Mouse (Mus musculus) stomach, postnatal 0 days (tissue): ENCODE results near the gene Nphp1. TPM values are rescaled to one million over a fixed set of nuclear protein-coding genes. Genes with fewer than 3 reads are reported as not detected.

Source experiments
- ATAC-seq: fragments of 200-750 bp; cut with Nextera tagmentation; 2 replicates; pipeline ENCODE4 v1.8.0; 2017; ENCODE audit not compliant: low FRiP score, low TSS enrichment
- DNase-seq: peaks from one replicate; pipeline ENCODE4 v3.0.0-alpha.2; 2016; ENCODE audit warnings: low spot score
- H3K27ac ChIP-seq: fragments of 300-500 bp; sonication (generic); replicated peaks from 2 replicates; pipeline ENCODE4 v1.5.1; 2014; ENCODE audit warnings: mild to moderate bottlenecking, control low read depth
- H3K27me3 ChIP-seq: fragments of 300-500 bp; sonication (generic); 2 replicates; pipeline ENCODE4 v1.6.1; 2014; ENCODE audit warnings: low read length; ENCODE audit not compliant: control insufficient read depth, insufficient read depth
- H3K36me3 ChIP-seq: fragments of 300-500 bp; sonication (generic); 2 replicates; pipeline ENCODE4 v1.6.1; 2014; ENCODE audit warnings: low read length, mixed read lengths; ENCODE audit not compliant: control insufficient read depth, insufficient read depth
- H3K4me1 ChIP-seq: fragments of 300-500 bp; sonication (generic); replicated peaks from 2 replicates; pipeline ENCODE4 v1.6.1; 2014; ENCODE audit warnings: antibody characterized with exemption; ENCODE audit not compliant: control insufficient read depth, insufficient read depth
- H3K4me2 ChIP-seq: fragments of 300-500 bp; sonication (generic); replicated peaks from 2 replicates; pipeline ENCODE4 v1.6.1; 2014; ENCODE audit warnings: low read depth, mild to moderate bottlenecking, control low read depth, moderate library complexity
- H3K4me3 ChIP-seq: fragments of 300-500 bp; sonication (generic); 2 replicates; pipeline ENCODE4 v1.5.1; 2014; ENCODE audit warnings: low read depth, low read length, control low read depth
- H3K9ac ChIP-seq: fragments of 300-500 bp; sonication (generic); 2 replicates; pipeline ENCODE4 v1.6.1; 2014; ENCODE audit warnings: mild to moderate bottlenecking, low read length, control low read depth, mixed read lengths
- H3K9me3 ChIP-seq: fragments of 300-500 bp; sonication (generic); 2 replicates; pipeline ENCODE4 v1.6.1; 2016; ENCODE audit warnings: low read length; ENCODE audit not compliant: control insufficient read depth
- CTCF ChIP-seq: IDR thresholded peaks from 2 replicates; pipeline ENCODE4 v1.5.1; 2016; ENCODE audit warnings: antibody characterized with exemption, low read depth, mild to moderate bottlenecking, moderate library complexity
- EP300 ChIP-seq: optimal IDR thresholded peaks from 2 replicates; pipeline ENCODE3; 2016; ENCODE audit warnings: antibody characterized with exemption
- WGBS: fragments of 180-500 bp; shearing (Covaris S2); extraction: QIAGEN DNeasy Blood & Tissue Kit; methylation state at CpG from one replicate; pipeline ENCODE4 v1.1.7; 2014; 5-methylcytosine and 5-hydroxymethylcytosine counted together
- polyA plus RNA-seq: library from polyadenylated mRNA; unstranded; fragments of >200 nt; fragmentation: Nextera tagmentation; extraction: Ambion mirVana; gene quantifications from 2 replicates; pipeline ENCODE4 v1.2.1, GENCODE M21; 2015

The Nphp1 gene
- polyA plus RNA-seq, 1 experiment from 2014 or later = 56.9 TPM

- no peaks in the 10 kb centered on the region; the same call in 1 of the 2 replicates for H3K36me3 ChIP-seq
- no peak overlapping the region for H3K27ac ChIP-seq
- no peak for TF ChIP-seq EP300
- no peak for TF ChIP-seq CTCF
- H3K4me3 ChIP-seq = no peak overlapping the region
- H3K9me3 ChIP-seq = no peaks in the 10 kb centered on the region
- DNase-seq = no peak
- H3K9ac ChIP-seq = no peak overlapping the region
- 90% methylated on average over 4 of the region's 4 CpGs for WGBS
- H3K4me2 ChIP-seq = no peak overlapping the region
- no peaks in the 10 kb centered on the region for H3K4me1 ChIP-seq
- no peaks in the 10 kb centered on the region for H3K27me3 ChIP-seq
- no peak for ATAC-seq
Observed at GRCm38 (mm10) chr2:127754113-127754512, 34.6 kb downstream of the Nphp1 start.

- TF ChIP-seq CTCF = no peak
- TF ChIP-seq EP300 = no peak
- Histone ChIP-seq H3K9ac (no peak overlapping the region), H3K36me3 (no peaks in the 10 kb centered on the region), H3K4me3 (no peak overlapping the region), H3K27me3 (no peaks in the 10 kb centered on the region), H3K4me1 (no peaks in the 10 kb centered on the region), H3K9me3 (no peaks in the 10 kb centered on the region), H3K4me2 (no peak overlapping the region), H3K27ac (no peak overlapping the region)
- DNase-seq (no peak), ATAC-seq (no peak)
- 64% methylated on average over 11 of the region's 11 CpGs for WGBS
Observed at GRCm38 (mm10) chr2:127751849-127752610, 36.7 kb downstream of the Nphp1 start.

- Histone ChIP-seq H3K4me2 (no peak overlapping the region), H3K4me1 (no peaks in the 10 kb centered on the region), H3K9me3 (no peaks in the 10 kb centered on the region), H3K36me3 (no peaks in the 10 kb centered on the region), H3K27me3 (no peaks in the 10 kb centered on the region), H3K4me3 (no peak overlapping the region), H3K9ac (no peak overlapping the region), H3K27ac (no peak overlapping the region)
- DNase-seq (no peak), ATAC-seq (no peak)
- WGBS = 40% methylated on average over 1 of the region's 1 CpGs
- no peak for TF ChIP-seq CTCF
- no peak for TF ChIP-seq EP300
Observed at GRCm38 (mm10) chr2:127749376-127749775, 39.3 kb downstream of the Nphp1 start.

- WGBS = 53% methylated on average over 7 of the region's 7 CpGs
- Histone ChIP-seq H3K9ac (no peak overlapping the region), H3K27ac (no peak overlapping the region), H3K27me3 (no peaks in the 10 kb centered on the region), H3K4me2 (no peak overlapping the region), H3K4me1 (no peaks in the 10 kb centered on the region), H3K9me3 (no peaks in the 10 kb centered on the region), H3K4me3 (no peak overlapping the region), H3K36me3 (no peaks in the 10 kb centered on the region)
- peak; percentile 59; the same call in 1 of the 2 replicates for ATAC-seq
- DNase-seq = no peak
- TF ChIP-seq EP300 = no peak
- no peak for TF ChIP-seq CTCF
Observed at GRCm38 (mm10) chr2:127748316-127748715, 40.4 kb downstream of the Nphp1 start.

GRCm38 (mm10) chr2:127742637-127743036 lies 46.1 kb downstream of the Nphp1 start:
- Histone ChIP-seq H3K4me3 (no peak overlapping the region), H3K27ac (peak overlapping the region; percentile 75), H3K9me3 (no peaks in the 10 kb centered on the region), H3K9ac (no peak overlapping the region), H3K4me1 (no peaks in the 10 kb centered on the region), H3K36me3 (no peaks in the 10 kb centered on the region), H3K27me3 (no peaks in the 10 kb centered on the region), H3K4me2 (no peak overlapping the region)
- no peak for DNase-seq
- no peak for TF ChIP-seq EP300
- TF ChIP-seq CTCF = no peak
- WGBS = 39% methylated on average over 3 of the region's 3 CpGs
- no peak for ATAC-seq

- 74% methylated on average over 9 of the region's 9 CpGs for whole genome bisulfite sequencing
- ATAC-seq = no peak
Observed at GRCm38 (mm10) chr2:127740756-127741519, 47.8 kb downstream of the Nphp1 start.

More at GRCm38 (mm10) chr2:127740756-127741519, 47.8 kb downstream of the Nphp1 start:
- Histone ChIP-seq H3K9ac (no peak overlapping the region), H3K27me3 (no peaks in the 10 kb centered on the region), H3K4me3 (no peak overlapping the region), H3K27ac (no peak overlapping the region; the same call in 1 of the 2 replicates), H3K9me3 (no peaks in the 10 kb centered on the region), H3K4me2 (no peak overlapping the region), H3K4me1 (no peaks in the 10 kb centered on the region), H3K36me3 (no peaks in the 10 kb centered on the region)
- TF ChIP-seq CTCF (no peak), EP300 (no peak)
- DNase-seq = no peak
